Mouse (Mus musculus) cerebellum, adult 2 months (tissue): ENCODE measurements around the gene Bloc1s4.

Experiments
- CTCF ChIP-seq: fragments of 200-500 bp; IDR thresholded peaks from 2 replicates; pipeline ENCODE4 v1.5.1; 2011; ENCODE audit warnings: low read depth, mild to moderate bottlenecking, control low read depth, low read length, moderate library complexity, borderline replicate concordance; ENCODE audit not compliant: insufficient read depth
- POLR2A ChIP-seq: fragments of 200-500 bp; IDR thresholded peaks from 2 replicates; pipeline ENCODE4 v1.6.1; 2011; ENCODE audit warnings: low read length, control low read depth, borderline replicate concordance; ENCODE audit not compliant: insufficient read depth

- no peak for TF ChIP-seq POLR2A
- no peak for TF ChIP-seq CTCF
Measured at GRCm38 (mm10) chr5:36720219-36720618, 28.2 kb downstream of the Bloc1s4 start.
